16 mouse cellular contexts compared by ENCODE assay signal in genomic region chr2:49096765-49097164, GRCm38 (mm10).
"Had no signal": no experiment of that assay in that cellular context is flagged by ENCODE, and none has a peak within 500 bp of the region (broad histone marks: within the 10 kb centered on the region; RNA-seq: fewer than 3 reads in every experiment).

No protein-coding gene starts in this region.

- DNase-seq: kidney, adult 11 months; kidney, postnatal 25 days; liver; liver, postnatal 0 days; lung, embryonic 14.5 days; midbrain, embryonic 14.5 days; thymus, adult 2 months; thymus, postnatal 14 days; thymus, postnatal 4 days had no signal

- H3K36me3 ChIP-seq: intestine, embryonic 15.5 days had no signal

- H3K27me3 ChIP-seq: intestine, embryonic 15.5 days; kidney, embryonic 15.5 days; limb, embryonic 13.5 days had no signal

- H3K4me1 ChIP-seq: intestine, embryonic 15.5 days; kidney, embryonic 15.5 days; limb, embryonic 10.5 days; limb, embryonic 13.5 days had no signal

- H3K4me3 ChIP-seq: intestine, embryonic 15.5 days; kidney, embryonic 15.5 days; limb, embryonic 10.5 days; limb, embryonic 13.5 days had no signal

- H3K27ac ChIP-seq: intestine, embryonic 15.5 days; kidney, embryonic 15.5 days; limb, embryonic 10.5 days; limb, embryonic 13.5 days; liver, embryonic 14.5 days; macrophage; stomach, postnatal 0 days had no signal
